Mouse (Mus musculus) kidney, postnatal 0 days (tissue): ENCODE results near the gene Tbx10. TPM values are rescaled to one million over a fixed set of nuclear protein-coding genes. Genes with fewer than 3 reads are reported as not detected.

Experiments used
- ATAC-seq: fragments of 200-750 bp; cut with Nextera tagmentation; replicated peaks from 2 replicates; pipeline ENCODE4 v1.8.0; 2017; ENCODE audit warnings: low read depth, moderate number of reproducible peaks, moderate TSS enrichment, moderate library complexity; ENCODE audit not compliant: low FRiP score
- DNase-seq: peaks from one replicate; pipeline ENCODE4 v3.0.0-alpha.2; 2016; ENCODE audit warnings: low spot score
- H3K27ac ChIP-seq: fragments of 300-500 bp; sonication (generic); 2 replicates; pipeline ENCODE4 v1.5.1; 2014; ENCODE audit warnings: mild to moderate bottlenecking
- H3K27me3 ChIP-seq: fragments of 300-500 bp; sonication (generic); 2 replicates; pipeline ENCODE4 v1.6.1; 2014; ENCODE audit warnings: low read length, mixed read lengths; ENCODE audit not compliant: insufficient read depth
- H3K36me3 ChIP-seq: fragments of 300-500 bp; sonication (generic); 2 replicates; pipeline ENCODE4 v1.6.1; 2014; ENCODE audit warnings: low read length, mixed read lengths; ENCODE audit not compliant: insufficient read depth
- H3K4me1 ChIP-seq: fragments of 300-500 bp; sonication (generic); replicated peaks from 2 replicates; pipeline ENCODE4 v1.6.1; 2014; ENCODE audit warnings: antibody characterized with exemption, low read length, mixed read lengths; ENCODE audit not compliant: insufficient read depth
- H3K4me2 ChIP-seq: fragments of 300-500 bp; sonication (generic); 2 replicates; pipeline ENCODE4 v1.6.1; 2014; ENCODE audit warnings: mild to moderate bottlenecking, low read length, moderate library complexity, mixed read lengths
- H3K4me3 ChIP-seq: fragments of 300-500 bp; sonication (generic); replicated peaks from 2 replicates; pipeline ENCODE4 v1.5.1; 2014; ENCODE audit warnings: low read depth, low read length
- H3K9ac ChIP-seq: fragments of 300-500 bp; sonication (generic); 2 replicates; pipeline ENCODE4 v1.6.1; 2014; ENCODE audit warnings: low read depth, low read length
- H3K9me3 ChIP-seq: fragments of 300-500 bp; sonication (generic); replicated peaks from 2 replicates; pipeline ENCODE4 v1.6.1; 2016; ENCODE audit warnings: low read length, inconsistent platforms, mixed read lengths
- CTCF ChIP-seq: IDR thresholded peaks from 2 replicates; pipeline ENCODE4 v1.5.1; 2016; ENCODE audit warnings: antibody characterized with exemption, low read depth, mild to moderate bottlenecking, moderate library complexity
- WGBS: fragments of 180-500 bp; shearing (Covaris S2); extraction: QIAGEN DNeasy Blood & Tissue Kit; methylation state at CpG from one replicate; pipeline ENCODE4 v1.1.7; 2014; 5-methylcytosine and 5-hydroxymethylcytosine counted together
- polyA plus RNA-seq: library from polyadenylated mRNA; unstranded; fragments of >200 nt; fragmentation: Nextera tagmentation; extraction: Ambion mirVana; gene quantifications from 2 replicates; pipeline ENCODE4 v1.2.1, GENCODE M21; 2015

Gene Tbx10
- polyA plus RNA-seq, 1 experiment from 2014 or later = 2.4 TPM

- H3K9ac ChIP-seq = no peak overlapping the region
- 10% methylated on average over 8 of the region's 8 CpGs for WGBS
- H3K36me3 ChIP-seq = 0 out of 2 replicates have a peak, but pooled peaks cover 3% of the 10 kb centered on the region
- no peak for TF ChIP-seq CTCF
- H3K27ac ChIP-seq = peak overlapping the region; percentile 87
- peak; percentile 85 for ATAC-seq
- H3K27me3 ChIP-seq = no peaks in the 10 kb centered on the region
- H3K4me2 ChIP-seq = peak overlapping the region; percentile 3; the same call in 1 of the 2 replicates
- no peak overlapping the region for H3K4me3 ChIP-seq
- H3K9me3 ChIP-seq = no peaks in the 10 kb centered on the region
- peaks cover 26% of the 10 kb centered on the region for H3K4me1 ChIP-seq
- peak; percentile 84 for DNase-seq
These were observed 7.3 kb upstream of the Tbx10 start for GRCm38 (mm10) chr19:3985261-3985681.

GRCm38 (mm10) chr19:3986334-3986733 is 6.2 kb upstream of the Tbx10 start, which contains the start of gene Acy3:
Gene Acy3, plus strand, starts transcription at chr19:3986570.
- Histone ChIP-seq H3K27ac (peak within 1 kb of the TSS; percentile 87), H3K36me3 (0 out of 2 replicates have a peak, but pooled peaks cover 3% of the 10 kb centered on the region), H3K27me3 (no peaks in the 10 kb centered on the region), H3K4me2 (peak within 1 kb of the TSS; percentile 48), H3K4me1 (peaks cover 26% of the 10 kb centered on the region), H3K9me3 (no peaks in the 10 kb centered on the region), H3K9ac (peak within 1 kb of the TSS; percentile 38), H3K4me3 (0 out of 2 replicates have a peak within 1 kb of the TSS, but pooled peaks have one; percentile 7)
- WGBS = 5% methylated on average over 8 of the region's 8 CpGs
- ATAC-seq = peak; percentile 78
- TF ChIP-seq CTCF = no peak
- peak; percentile 94 for DNase-seq

- H3K4me3 ChIP-seq = no peak overlapping the region
- H3K9me3 ChIP-seq = no peaks in the 10 kb centered on the region
- ATAC-seq (no peak), DNase-seq (no peak)
- H3K4me1 ChIP-seq = peaks cover 26% of the 10 kb centered on the region
- H3K4me2 ChIP-seq = no peak overlapping the region
- H3K36me3 ChIP-seq = 0 out of 2 replicates have a peak, but pooled peaks cover 3% of the 10 kb centered on the region
- H3K9ac ChIP-seq = no peak overlapping the region
- no peak for TF ChIP-seq CTCF
- H3K27me3 ChIP-seq = no peaks in the 10 kb centered on the region
- H3K27ac ChIP-seq = no peak overlapping the region
- WGBS = 84% methylated on average over 14 of the region's 14 CpGs
These were observed 4.5 kb upstream of the Tbx10 start for GRCm38 (mm10) chr19:3988066-3988465.

GRCm38 (mm10) chr19:3988750-3989149 is 3.8 kb upstream of the Tbx10 start:
- Histone ChIP-seq H3K36me3 (0 out of 2 replicates have a peak, but pooled peaks cover 3% of the 10 kb centered on the region), H3K27me3 (no peaks in the 10 kb centered on the region), H3K9me3 (no peaks in the 10 kb centered on the region), H3K27ac (no peak overlapping the region), H3K9ac (no peak overlapping the region), H3K4me2 (no peak overlapping the region), H3K4me3 (no peak overlapping the region), H3K4me1 (peaks cover 26% of the 10 kb centered on the region)
- ATAC-seq = no peak
- WGBS = 96% methylated on average over 4 of the region's 4 CpGs
- TF ChIP-seq CTCF = peak; percentile 45
- no peak for DNase-seq

GRCm38 (mm10) chr19:3990804-3991203 is 1.7 kb upstream of the Tbx10 start:
- Histone ChIP-seq H3K27me3 (no peaks in the 10 kb centered on the region), H3K9ac (no peak overlapping the region), H3K4me2 (no peak overlapping the region), H3K9me3 (no peaks in the 10 kb centered on the region), H3K4me1 (peaks cover 14% of the 10 kb centered on the region), H3K4me3 (no peak overlapping the region), H3K27ac (no peak overlapping the region), H3K36me3 (0 out of 2 replicates have a peak, but pooled peaks cover 3% of the 10 kb centered on the region)
- no peak for TF ChIP-seq CTCF
- DNase-seq (no peak), ATAC-seq (no peak)
- WGBS = 24% methylated on average over 6 of the region's 6 CpGs

- WGBS = 89% methylated on average over 3 of the region's 3 CpGs
- Histone ChIP-seq H3K4me2 (no peak overlapping the region), H3K27ac (no peak overlapping the region), H3K9me3 (no peaks in the 10 kb centered on the region), H3K27me3 (no peaks in the 10 kb centered on the region), H3K9ac (no peak overlapping the region), H3K36me3 (0 out of 2 replicates have a peak, but pooled peaks cover 3% of the 10 kb centered on the region), H3K4me3 (no peak overlapping the region), H3K4me1 (peaks cover 10% of the 10 kb centered on the region)
- DNase-seq = no peak
- TF ChIP-seq CTCF = no peak
- no peak for ATAC-seq
These were observed 990 bp upstream of the Tbx10 start for GRCm38 (mm10) chr19:3991562-3991961.

- Histone ChIP-seq H3K4me3 (no peak overlapping the region), H3K4me2 (no peak overlapping the region), H3K4me1 (peaks cover 9% of the 10 kb centered on the region), H3K36me3 (0 out of 2 replicates have a peak, but pooled peaks cover 3% of the 10 kb centered on the region), H3K9ac (no peak overlapping the region), H3K27me3 (no peaks in the 10 kb centered on the region), H3K27ac (no peak overlapping the region), H3K9me3 (no peaks in the 10 kb centered on the region)
- no peak for TF ChIP-seq CTCF
- WGBS = 89% methylated on average over 3 of the region's 3 CpGs
- DNase-seq (no peak), ATAC-seq (no peak)
These were observed 586 bp upstream of the Tbx10 start for GRCm38 (mm10) chr19:3991966-3992365.
